Mouse (Mus musculus): ENCODE measurements around the gene Fam169b. TPM values are rescaled to one million over a fixed set of nuclear protein-coding genes. Genes with fewer than 3 reads are reported as not detected.

The Fam169b gene
- polyA plus RNA-seq, 1 experiment: 0.13 TPM

GRCm38 (mm10) chr7:68257767-68258166, 15.9 kb upstream of the Fam169b start:
- no peak overlapping the region for H3K27ac ChIP-seq (ENCODE audit: insufficient read depth, low read length)
- H3K4me3 ChIP-seq (replicated peaks; ENCODE audit: insufficient read depth, low read depth, low read length): no peak overlapping the region
- H3K27me3 ChIP-seq (ENCODE audit: control insufficient read depth, insufficient read depth, low read length): no peaks in the 10 kb centered on the region
- 33% methylated on average over 2 of the region's 2 CpGs for WGBS
- no peaks in the 10 kb centered on the region for H3K4me1 ChIP-seq (ENCODE audit: control insufficient read depth, insufficient read depth, low read length)
- TF ChIP-seq CTCF (IDR thresholded peaks at IDR 0.05; ENCODE audit: borderline replicate concordance, insufficient read depth, low read depth, low read length): no peak
- TF ChIP-seq POLR2A (IDR thresholded peaks at IDR 0.05; ENCODE audit: borderline replicate concordance, insufficient read depth, low read length): no peak
- no peak for DNase-seq

- no peak for TF ChIP-seq POLR2A (IDR thresholded peaks at IDR 0.05; ENCODE audit: borderline replicate concordance, insufficient read depth, low read length)
- no peak for TF ChIP-seq CTCF (IDR thresholded peaks at IDR 0.05; ENCODE audit: borderline replicate concordance, insufficient read depth, low read depth, low read length)
- DNase-seq: no peak
- 69% methylated on average over 17 of the region's 17 CpGs for WGBS
Observed at GRCm38 (mm10) chr7:68258326-68259150, 15.1 kb upstream of the Fam169b start.

GRCm38 (mm10) chr7:68259523-68260081, 14.0 kb upstream of the Fam169b start:
- Histone ChIP-seq H3K27me3 (ENCODE audit: control insufficient read depth, insufficient read depth, low read length) (no peaks in the 10 kb centered on the region), H3K4me3 (replicated peaks; ENCODE audit: insufficient read depth, low read depth, low read length) (no peak overlapping the region), H3K4me1 (ENCODE audit: control insufficient read depth, insufficient read depth, low read length) (peaks cover 2% of the 10 kb centered on the region; the same call in 1 of the 2 replicates), H3K27ac (ENCODE audit: insufficient read depth, low read length) (no peak overlapping the region)
- 87% methylated on average over 6 of the region's 6 CpGs for WGBS
- TF ChIP-seq CTCF (IDR thresholded peaks at IDR 0.05; ENCODE audit: borderline replicate concordance, insufficient read depth, low read depth, low read length): no peak
- TF ChIP-seq POLR2A (IDR thresholded peaks at IDR 0.05; ENCODE audit: borderline replicate concordance, insufficient read depth, low read length): no peak
- no peak for DNase-seq

More at GRCm38 (mm10) chr7:68258326-68259150, 15.1 kb upstream of the Fam169b start:
- no peak overlapping the region for H3K4me3 ChIP-seq (replicated peaks; ENCODE audit: insufficient read depth, low read depth, low read length)
- H3K4me1 ChIP-seq (ENCODE audit: control insufficient read depth, insufficient read depth, low read length): no peaks in the 10 kb centered on the region
- no peaks in the 10 kb centered on the region for H3K27me3 ChIP-seq (ENCODE audit: control insufficient read depth, insufficient read depth, low read length)
- H3K27ac ChIP-seq (ENCODE audit: insufficient read depth, low read length): no peak overlapping the region

GRCm38 (mm10) chr7:68262612-68263200, 10.9 kb upstream of the Fam169b start:
- H3K27me3 ChIP-seq (ENCODE audit: control insufficient read depth, insufficient read depth, low read length): no peaks in the 10 kb centered on the region
- no peak for DNase-seq
- H3K27ac ChIP-seq (ENCODE audit: insufficient read depth, low read length): no peak overlapping the region
- peaks cover 4% of the 10 kb centered on the region; the same call in 1 of the 2 replicates for H3K4me1 ChIP-seq (ENCODE audit: control insufficient read depth, insufficient read depth, low read length)
- 72% methylated on average over 8 of the region's 8 CpGs for WGBS
- TF ChIP-seq POLR2A (IDR thresholded peaks at IDR 0.05; ENCODE audit: borderline replicate concordance, insufficient read depth, low read length) (no peak), CTCF (IDR thresholded peaks at IDR 0.05; ENCODE audit: borderline replicate concordance, insufficient read depth, low read depth, low read length) (no peak)
- H3K4me3 ChIP-seq (replicated peaks; ENCODE audit: insufficient read depth, low read depth, low read length): no peak overlapping the region

- 66% methylated on average over 8 of the region's 8 CpGs for WGBS
- Histone ChIP-seq H3K27ac (ENCODE audit: insufficient read depth, low read length) (no peak overlapping the region), H3K4me1 (ENCODE audit: control insufficient read depth, insufficient read depth, low read length) (peaks cover 4% of the 10 kb centered on the region; the same call in 1 of the 2 replicates), H3K27me3 (ENCODE audit: control insufficient read depth, insufficient read depth, low read length) (no peaks in the 10 kb centered on the region), H3K4me3 (replicated peaks; ENCODE audit: insufficient read depth, low read depth, low read length) (no peak overlapping the region)
- DNase-seq: no peak
- TF ChIP-seq CTCF (IDR thresholded peaks at IDR 0.05; ENCODE audit: borderline replicate concordance, insufficient read depth, low read depth, low read length): no peak
- no peak for TF ChIP-seq POLR2A (IDR thresholded peaks at IDR 0.05; ENCODE audit: borderline replicate concordance, insufficient read depth, low read length)
Observed at GRCm38 (mm10) chr7:68263346-68264027, 10.2 kb upstream of the Fam169b start.

- Histone ChIP-seq H3K27ac (ENCODE audit: insufficient read depth, low read length) (no peak within 1 kb of the TSS), H3K27me3 (ENCODE audit: control insufficient read depth, insufficient read depth, low read length) (no peaks in the 10 kb centered on the region), H3K4me1 (ENCODE audit: control insufficient read depth, insufficient read depth, low read length) (peaks cover 4% of the 10 kb centered on the region; the same call in 1 of the 2 replicates), H3K4me3 (replicated peaks; ENCODE audit: insufficient read depth, low read depth, low read length) (peak within 1 kb of the TSS; percentile 31)
- peak; percentile 17 to 21 for DNase-seq
- 4% methylated on average over 25 of the region's 25 CpGs for WGBS
- TF ChIP-seq CTCF (IDR thresholded peaks at IDR 0.05; ENCODE audit: borderline replicate concordance, insufficient read depth, low read depth, low read length): no peak
- TF ChIP-seq POLR2A (IDR thresholded peaks at IDR 0.05; ENCODE audit: borderline replicate concordance, insufficient read depth, low read length): no peak
Observed at GRCm38 (mm10) chr7:68264028-68264453, 9.6 kb upstream of the Fam169b start, which contains the start of gene Pgpep1l. Pgpep1l (minus strand) TSS chr7:68264233.

- no peak overlapping the region for H3K4me3 ChIP-seq (replicated peaks; ENCODE audit: insufficient read depth, low read depth, low read length)
- H3K27ac ChIP-seq (ENCODE audit: insufficient read depth, low read length): no peak overlapping the region
- TF ChIP-seq POLR2A (IDR thresholded peaks at IDR 0.05; ENCODE audit: borderline replicate concordance, insufficient read depth, low read length) (no peak), CTCF (IDR thresholded peaks at IDR 0.05; ENCODE audit: borderline replicate concordance, insufficient read depth, low read depth, low read length) (no peak)
- WGBS: 2% methylated on average over 14 of the region's 14 CpGs
- peaks cover 4% of the 10 kb centered on the region; the same call in 1 of the 2 replicates for H3K4me1 ChIP-seq (ENCODE audit: control insufficient read depth, insufficient read depth, low read length)
- no peaks in the 10 kb centered on the region for H3K27me3 ChIP-seq (ENCODE audit: control insufficient read depth, insufficient read depth, low read length)
- peak in 1 of 2 experiments; percentile 18 for DNase-seq
Observed at GRCm38 (mm10) chr7:68264531-68264930, 9.1 kb upstream of the Fam169b start.
